Mouse (Mus musculus): ENCODE data around the gene Tiam2.

The Tiam2 gene

DNA sequence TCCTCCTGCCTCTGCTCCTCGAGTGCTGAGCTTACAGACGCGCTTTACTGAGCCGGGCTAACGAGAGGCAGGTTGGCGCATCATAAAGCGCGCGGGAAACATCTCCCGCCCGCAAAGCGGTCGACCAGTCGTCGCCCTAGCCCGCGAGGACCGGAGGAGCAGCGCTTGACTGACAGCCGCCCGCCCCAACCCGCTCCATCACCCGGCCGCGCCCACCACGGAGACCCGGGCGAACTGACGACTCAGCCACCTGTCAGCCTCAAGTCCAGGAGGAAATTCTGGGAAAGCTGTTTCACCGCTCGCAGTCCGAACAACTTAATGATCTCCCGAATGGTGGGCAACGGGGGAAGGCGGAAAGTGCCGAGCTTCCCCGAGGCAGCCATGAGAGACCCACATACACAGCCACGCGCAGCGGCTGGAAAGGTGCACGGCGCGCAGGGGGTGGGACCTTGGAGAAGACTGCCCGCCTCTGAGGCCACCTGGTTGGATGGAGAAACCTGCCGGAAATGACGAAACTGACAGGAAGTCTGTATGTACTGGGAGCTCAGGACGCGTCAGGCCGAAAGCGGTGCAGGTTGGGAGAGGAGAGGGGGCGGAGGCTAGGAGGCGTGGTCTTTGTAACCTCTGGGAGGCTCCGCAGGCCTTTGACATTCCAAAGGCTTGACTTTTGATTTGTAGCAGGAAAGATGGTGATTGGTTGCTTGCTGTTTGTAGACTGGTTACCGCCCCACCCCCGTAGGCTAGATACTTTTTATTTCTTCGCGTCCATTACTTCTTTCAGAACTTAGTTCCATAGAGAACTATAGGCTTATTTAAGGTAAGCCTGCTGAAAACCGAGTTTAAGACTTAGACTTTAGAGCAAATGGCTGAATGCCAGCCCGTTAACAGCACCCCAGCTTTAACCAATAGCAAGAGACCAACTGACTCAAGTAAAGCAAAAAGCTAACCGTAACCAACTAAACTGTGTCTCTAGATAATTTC is 231.2 kb downstream of the Tiam2 start, which contains the start of gene Tfb1m:
Gene Tfb1m, minus strand, starts transcription at position 451 of the 981 bp plus-strand sequence.
- DNase-seq (ENCODE audit: low read depth, low spot score): peak; percentile 99

DNA sequence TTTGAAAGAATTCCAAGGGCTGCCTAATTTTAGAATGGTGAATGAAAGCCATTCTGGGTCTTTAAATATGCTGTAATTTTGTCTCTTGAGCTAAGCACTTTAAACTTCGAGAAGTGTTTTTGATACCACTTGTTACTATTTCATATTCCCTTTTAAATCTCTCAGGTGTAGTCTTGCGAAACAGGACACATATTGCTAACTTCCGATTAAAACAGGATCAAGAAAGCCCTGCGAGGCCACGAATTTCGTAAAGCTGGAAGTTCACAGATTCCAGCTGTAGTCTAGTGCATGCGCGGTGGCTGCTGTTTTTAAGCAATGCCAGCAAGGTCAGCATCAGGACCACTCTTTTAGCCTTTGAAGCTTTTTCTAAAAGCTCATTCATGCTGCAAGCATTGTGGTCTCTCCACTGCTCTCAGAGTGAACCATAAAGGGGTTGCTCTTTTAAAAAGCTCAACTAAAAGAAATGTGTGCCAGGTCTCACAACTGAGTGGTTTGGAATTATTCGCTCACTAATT is 232.0 kb downstream of the Tiam2 start:
- DNase-seq (ENCODE audit: low read depth, low spot score): peak; percentile 9

DNA sequence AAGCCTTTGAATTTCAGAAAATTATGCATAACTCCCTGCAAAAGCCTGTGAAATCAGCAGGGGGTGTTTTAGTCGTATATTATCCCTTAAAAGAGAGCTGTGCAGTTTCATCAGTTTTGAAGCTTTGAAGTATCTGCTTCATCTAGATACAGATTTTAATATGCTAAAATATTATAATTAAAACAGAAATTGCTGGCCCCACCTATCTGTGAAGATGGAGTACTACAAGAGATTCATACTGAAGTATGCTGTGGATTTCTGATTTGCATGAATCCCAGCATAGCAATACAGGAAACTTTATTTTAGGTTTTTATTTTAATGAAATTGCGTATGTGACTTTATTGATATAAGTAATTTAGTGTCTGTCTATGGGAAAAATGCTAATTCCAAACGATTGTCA is 234.2 kb downstream of the Tiam2 start:
- DNase-seq (ENCODE audit: low read depth, low spot score): no peak

DNA sequence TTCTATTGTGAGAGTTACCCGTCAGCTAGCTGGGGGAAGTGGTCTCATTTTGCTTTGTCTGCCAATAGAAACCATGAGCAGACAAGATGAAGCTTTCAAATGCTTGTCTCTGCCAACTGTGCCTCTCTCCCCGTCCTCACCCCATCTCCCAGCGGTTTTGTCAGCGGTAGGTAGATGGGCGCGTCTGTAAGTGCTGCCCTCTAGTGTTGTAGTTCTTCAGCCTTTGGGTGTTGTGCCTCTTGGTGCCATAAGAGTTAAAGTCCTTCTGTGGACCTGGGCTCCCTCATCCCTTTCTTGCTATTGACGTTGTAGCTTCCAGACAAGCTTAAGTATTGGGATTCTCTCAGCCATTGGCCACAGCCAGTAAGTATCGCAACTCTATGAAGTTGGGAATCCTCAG is 236.0 kb downstream of the Tiam2 start:
- peak; percentile 71 for DNase-seq (ENCODE audit: low read depth, low spot score)

DNA sequence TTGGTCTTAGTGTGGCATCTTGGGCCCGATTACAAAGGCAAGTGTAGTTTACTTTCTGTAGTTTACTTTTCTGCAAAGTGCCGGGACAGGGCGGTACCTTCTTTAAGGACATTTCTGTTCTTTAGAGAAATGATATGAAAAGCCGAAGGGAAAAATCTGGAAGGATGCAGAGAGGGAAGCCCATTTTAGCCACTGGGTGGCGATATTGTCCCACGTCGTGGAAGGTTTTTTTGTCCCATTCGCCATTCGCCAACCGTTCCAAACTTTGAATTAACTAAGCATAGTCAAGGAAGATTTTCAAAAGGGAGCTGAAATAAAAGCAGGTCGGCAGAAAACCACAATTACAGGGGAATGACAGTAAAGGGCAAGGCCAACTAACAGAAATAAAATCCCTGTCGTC is 244.5 kb downstream of the Tiam2 start:
- peak; percentile 66 for DNase-seq (ENCODE audit: low read depth, low spot score)

All from ZHBTc4 (cell line).